Mouse (Mus musculus): ENCODE measurements around the gene Palm2.

Gene Palm2

GRCm38 (mm10) chr4:57751566-57751965, 317.5 kb downstream of the Palm2 start:
- no peak for DNase-seq (ENCODE audit: low spot score in 2 of 2)

DNA sequence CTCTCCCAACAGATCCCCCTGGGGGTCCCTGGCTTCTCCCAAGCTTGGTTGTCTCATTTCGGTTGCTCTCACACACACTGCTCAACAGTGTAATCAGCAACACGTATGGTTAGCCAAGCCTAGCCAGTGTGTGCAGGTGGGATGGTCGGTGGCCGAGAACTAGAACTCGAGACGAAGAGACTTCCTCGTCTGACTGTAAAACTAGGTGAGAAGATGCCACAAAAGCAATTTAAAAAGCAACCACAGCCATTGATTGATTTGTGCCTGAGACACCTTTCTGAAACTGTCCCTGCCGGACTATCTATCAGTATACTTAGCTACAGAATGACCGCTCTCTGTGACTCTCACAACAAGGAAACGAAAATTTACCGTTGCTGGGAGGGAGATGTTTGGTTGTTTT, 321.0 kb downstream of the Palm2 start:
- DNase-seq (ENCODE audit: low spot score in 2 of 2) = no peak

DNA sequence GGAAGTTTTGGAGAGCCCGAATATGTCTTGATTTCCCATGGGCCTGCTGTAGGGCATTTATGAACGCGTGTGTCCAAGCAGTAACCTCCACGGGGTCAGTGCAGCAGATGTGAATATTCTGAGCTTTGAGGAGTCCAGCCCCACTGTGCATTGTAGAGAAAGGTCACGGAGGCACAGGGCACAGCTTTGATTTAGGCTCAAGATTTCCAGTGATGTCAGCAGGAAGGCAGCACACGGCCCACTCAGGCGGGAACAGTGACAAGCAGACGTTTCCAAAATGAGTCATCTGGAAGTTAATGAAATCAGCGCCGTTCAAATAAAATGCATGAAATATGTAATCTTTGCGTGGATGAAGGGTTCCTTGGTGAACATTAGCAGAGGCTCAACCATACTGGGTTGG, 323.9 kb downstream of the Palm2 start:
- DNase-seq (ENCODE audit: low spot score in 2 of 2) = peak in 1 of 2 experiments; percentile 37
